Mouse (Mus musculus) cerebellum, postnatal 25 days (tissue): Measurements from ENCODE around the gene Paqr7.

Experiments used
- DNase-seq, 2 experiments: peaks; one replicate each; pipeline ENCODE4 v3.0.0; 2021; ENCODE audit warnings: mixed read lengths in 2 of 2

Paqr7 gene

GRCm38 (mm10) chr4:134503686-134504357, 7.3 kb downstream of the Paqr7 start:
- DNase-seq, result no peak

DNA sequence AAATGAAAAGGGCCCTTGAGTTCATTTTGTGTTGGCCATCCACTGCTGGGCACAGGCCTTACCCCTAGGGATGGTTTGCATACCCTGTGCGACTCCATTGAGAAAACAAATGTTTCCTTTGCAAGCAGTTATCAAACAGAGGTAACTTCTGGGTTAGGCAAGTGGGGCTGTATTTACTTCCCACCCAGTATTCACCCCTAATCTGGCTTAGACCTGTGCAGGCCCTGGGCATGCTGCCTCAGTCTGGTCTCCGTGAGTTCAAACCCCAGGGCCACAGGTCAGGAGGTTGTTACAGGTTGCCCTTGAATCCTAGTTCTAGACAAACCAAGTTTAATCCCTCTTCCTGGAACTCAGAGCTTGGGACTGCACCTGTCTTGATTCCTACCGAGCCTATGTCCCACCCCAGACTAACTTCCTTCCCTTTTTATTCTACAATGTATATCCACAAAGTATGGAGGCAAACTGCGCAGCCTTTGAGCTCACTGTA, 8.8 kb downstream of the Paqr7 start:
- DNase-seq, result no peak

GRCm38 (mm10) chr4:134505966-134506594, 9.6 kb downstream of the Paqr7 start:
- DNase-seq, result no peak

- DNase-seq, result no peak
Measured at GRCm38 (mm10) chr4:134506713-134507112, 10.2 kb downstream of the Paqr7 start.

GRCm38 (mm10) chr4:134510396-134510795, 13.9 kb downstream of the Paqr7 start:
- DNase-seq, result no peak

DNA sequence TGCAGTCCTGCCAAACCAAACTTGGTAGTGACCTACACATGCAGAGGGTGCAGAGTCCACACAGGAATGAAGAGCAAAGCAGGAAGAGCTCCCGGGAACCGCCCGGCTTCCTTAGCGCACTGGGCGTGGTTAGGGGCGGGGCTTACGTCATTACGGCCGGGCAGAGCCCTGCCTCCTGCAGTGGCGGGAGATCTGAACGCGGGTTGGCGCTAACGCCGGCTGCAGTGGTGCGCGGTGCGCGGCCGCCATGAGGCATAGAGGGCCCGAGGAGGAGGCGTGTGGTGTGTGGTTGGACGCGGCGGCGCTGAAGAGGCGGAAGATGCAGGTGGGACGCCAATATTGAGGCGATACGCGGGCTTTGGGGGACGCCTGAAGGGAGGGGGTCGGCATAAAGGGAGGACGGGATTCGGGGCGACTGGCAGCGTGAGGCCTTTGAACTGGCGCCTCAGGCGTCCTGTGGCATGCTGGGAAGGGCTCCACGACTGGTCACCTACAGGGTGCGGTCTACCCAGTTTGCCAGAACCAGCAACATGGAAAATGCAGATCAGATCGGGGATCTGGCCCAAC, 14.4 kb downstream of the Paqr7 start, which contains the start of gene Aunip:
TSS of gene Aunip (plus strand) at position 155 of the 567 bp plus-strand sequence.
- DNase-seq, result peak; percentile 85 to 96

DNA sequence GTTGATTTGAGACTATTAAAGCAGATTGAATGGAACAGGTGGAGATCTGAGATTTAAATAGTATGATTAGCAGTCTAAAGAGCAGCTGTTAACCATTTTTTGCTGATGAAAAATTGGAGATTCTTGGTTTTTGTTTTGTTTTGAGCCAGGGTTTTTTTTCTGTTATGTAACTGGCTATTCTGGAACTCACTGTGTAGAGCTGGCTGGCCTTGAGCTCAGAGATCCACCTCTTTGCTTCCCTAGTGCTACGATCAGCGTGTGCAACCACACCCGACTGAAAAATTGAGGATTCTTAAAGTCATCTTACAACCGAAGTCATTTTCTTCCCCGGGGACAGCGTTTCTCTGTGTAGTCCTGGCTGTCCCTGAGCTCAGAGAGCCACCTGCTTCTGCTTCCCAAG, 15.2 kb downstream of the Paqr7 start:
- DNase-seq, result no peak

DNA sequence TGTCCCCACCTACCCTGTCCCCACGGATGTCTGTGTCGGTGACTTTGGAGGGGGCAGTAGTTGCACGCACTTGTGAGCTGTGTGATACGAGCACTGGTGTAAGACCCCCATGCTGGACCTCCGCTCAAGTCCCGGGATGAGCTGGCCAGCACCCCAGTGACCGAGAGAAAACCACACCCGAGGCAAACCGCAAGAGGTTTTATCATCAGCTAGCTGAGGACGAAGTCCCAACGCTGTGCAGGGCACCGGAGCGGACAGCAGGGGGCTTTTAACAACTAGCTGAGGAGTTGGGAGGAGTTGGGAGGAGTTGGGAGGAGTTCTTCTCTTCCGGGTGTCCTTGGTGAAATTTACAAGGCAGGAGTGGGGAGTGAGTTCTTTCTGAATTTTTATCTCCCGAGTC, 16.3 kb downstream of the Paqr7 start:
- no peak for DNase-seq

DNA sequence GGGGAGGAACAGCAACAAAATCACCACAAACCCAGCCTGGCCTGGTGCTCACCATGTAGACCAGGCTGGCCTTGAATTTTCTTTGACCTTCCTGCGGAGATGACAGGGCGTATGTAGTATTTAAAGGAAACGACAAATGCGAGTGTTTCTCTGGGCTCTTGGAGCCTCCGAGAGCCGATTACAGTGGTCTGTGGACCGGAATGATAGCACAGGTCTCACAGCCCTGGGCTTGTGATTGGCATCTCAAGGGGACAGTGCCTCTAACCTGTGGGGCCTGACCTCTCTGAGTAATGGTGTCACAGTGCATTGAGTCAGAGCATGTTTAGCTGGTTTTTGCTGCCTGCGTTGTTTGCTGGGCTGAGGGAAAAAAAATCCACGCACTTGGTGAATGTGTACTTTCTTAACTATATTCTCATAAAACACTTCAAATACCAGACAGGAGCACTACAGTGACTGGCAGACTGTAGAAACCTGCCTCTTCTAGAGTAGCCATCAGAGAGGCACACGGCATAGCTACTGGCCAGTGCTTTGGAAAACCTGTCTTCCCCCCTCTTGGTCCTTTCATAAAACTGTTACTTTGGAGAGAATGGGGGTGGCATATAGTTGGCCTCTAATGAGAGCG, 17.9 kb downstream of the Paqr7 start:
- DNase-seq, result no peak

DNA sequence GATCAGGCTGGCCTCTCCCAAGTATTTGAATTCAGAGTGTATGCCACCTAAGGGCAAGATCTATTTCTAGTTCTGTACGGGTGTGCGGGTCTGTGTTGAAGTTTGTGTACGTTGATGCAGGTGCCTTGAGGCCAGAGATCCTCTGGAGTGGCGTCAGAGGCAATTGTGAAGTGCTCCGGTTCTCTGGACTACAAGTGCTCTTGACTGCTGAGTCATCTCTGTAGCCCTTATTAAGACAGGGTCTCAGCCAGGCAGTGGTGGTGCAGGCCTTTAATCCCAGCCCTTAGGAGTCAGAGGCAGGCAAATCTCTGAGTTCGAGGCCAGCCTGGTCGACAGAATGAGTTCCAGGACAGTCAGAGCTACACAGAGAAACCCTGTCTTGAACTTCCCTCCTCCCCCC, 19.1 kb downstream of the Paqr7 start:
- no peak for DNase-seq

- peak in 1 of 2 experiments; percentile 33 for DNase-seq
Measured at GRCm38 (mm10) chr4:134516981-134517380, 20.5 kb downstream of the Paqr7 start.

GRCm38 (mm10) chr4:134517719-134518118, 21.2 kb downstream of the Paqr7 start:
- DNase-seq, result no peak

DNA sequence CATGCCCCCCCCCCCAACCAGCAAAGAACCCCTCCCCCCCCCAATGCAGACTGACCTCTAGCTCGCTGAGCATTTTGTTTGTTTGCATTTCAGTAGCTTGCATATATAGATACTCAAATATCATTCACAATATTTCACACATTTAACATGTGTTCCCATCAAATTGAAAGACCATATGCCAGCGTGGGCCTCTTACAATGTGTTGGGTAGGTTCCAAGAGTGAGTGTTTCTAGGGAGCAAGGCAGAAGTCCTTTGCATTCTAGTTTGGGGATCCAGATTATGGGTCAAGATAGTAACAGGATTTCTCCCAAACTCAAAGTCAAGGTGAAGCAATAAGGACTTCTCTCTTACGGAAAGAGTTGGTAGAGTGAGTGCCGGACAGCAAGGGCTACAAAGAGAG, 22.0 kb downstream of the Paqr7 start:
- no peak for DNase-seq

DNA sequence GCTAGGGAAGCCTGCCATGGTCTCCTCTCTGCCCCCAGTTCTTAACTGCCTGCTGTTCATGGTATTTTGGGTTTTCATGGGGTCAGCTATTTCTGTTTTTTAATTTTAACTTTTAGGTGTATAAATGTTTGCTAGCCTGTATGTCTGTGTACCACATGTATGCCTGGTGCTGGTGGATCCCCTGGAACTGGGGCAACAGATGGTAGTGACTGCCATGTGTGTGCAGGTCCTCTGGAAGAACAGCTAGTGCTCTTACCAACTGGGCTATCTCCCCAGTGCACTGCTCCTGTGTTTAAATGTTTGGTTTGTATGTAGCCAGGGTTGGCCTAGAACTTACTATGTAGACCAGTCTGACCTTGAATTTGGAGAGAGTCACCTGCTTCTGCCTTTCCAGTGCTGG, 22.8 kb downstream of the Paqr7 start:
- no peak for DNase-seq

GRCm38 (mm10) chr4:134523447-134523846, 26.9 kb downstream of the Paqr7 start:
- DNase-seq, result no peak

DNA sequence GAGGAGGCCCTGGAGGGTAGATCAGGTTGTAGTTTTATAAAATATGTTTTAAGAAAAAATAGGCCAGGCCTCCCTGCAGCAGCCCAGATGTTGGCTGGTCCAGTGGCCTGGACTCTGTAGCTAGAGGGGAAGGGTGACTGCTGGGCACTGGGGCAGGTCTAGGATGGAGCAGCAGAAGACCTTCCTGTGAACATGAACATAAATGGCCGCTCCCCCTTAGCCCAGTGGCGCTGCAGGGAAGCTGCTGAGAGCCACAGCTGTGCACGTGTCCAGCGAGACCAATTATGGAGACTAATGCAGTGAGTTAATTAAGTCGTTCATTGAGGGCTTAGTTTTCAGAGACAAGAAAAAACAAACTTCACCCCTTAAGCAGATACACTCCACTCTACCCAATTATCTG, 29.3 kb downstream of the Paqr7 start:
- no peak for DNase-seq

DNA sequence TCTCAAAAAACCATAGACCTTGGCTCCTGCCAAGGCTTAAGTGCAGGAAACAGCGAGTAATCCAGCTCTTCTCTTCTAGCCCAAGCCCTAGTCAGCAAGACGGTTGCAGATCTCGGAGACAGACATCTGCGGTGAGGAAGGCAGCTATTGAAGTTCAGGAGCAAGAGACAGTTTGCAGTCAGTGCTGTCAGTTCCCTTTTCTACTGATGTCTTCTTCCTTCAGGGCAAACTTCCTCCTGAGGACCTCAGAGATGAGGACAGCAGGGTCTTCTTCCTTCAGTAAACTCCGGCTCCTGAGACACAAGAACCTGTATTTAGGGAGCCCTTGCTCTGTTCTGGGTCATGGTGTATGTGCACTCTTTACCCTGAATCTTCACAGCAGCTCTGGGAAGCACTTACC, 29.7 kb downstream of the Paqr7 start:
- DNase-seq, result no peak

DNA sequence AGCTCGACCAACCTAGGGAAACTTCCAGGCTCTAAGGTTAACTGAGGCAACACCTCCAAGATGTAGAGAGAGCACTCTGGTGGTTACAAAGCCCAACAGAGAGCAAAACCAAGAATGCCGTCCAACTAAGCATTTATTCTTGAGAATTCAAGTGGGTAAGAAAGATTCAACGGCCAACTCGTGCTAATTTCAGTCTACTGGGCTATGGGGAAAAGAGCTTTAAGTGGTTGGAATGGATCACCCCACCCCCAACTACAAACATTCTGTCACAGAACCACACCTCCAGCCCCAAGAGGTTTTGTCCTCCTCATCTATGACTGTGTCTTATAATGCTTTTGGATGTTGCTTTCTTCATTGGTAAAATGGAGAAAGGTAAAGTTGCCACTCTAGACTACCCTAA, 36.4 kb downstream of the Paqr7 start:
- no peak for DNase-seq

DNA sequence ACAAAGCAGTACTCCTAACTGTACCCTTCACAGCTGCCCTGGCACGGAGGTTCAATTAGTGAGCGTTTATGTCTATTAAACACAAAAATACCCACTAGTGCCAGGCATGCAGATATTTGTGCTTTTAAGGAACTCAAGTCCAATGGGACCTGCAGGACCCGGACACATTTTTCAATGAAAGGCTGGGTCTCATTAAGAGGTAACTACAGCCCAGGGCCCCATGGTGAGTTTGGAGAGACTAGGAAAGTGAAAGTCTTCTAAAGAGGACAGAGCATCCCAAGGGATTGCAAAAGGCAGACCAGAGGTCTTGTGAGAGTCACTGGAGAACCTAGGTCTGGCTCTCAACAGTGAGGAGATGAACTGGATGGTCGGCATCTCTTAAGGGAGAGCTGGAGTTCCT, 36.9 kb downstream of the Paqr7 start:
- DNase-seq, result no peak

DNA sequence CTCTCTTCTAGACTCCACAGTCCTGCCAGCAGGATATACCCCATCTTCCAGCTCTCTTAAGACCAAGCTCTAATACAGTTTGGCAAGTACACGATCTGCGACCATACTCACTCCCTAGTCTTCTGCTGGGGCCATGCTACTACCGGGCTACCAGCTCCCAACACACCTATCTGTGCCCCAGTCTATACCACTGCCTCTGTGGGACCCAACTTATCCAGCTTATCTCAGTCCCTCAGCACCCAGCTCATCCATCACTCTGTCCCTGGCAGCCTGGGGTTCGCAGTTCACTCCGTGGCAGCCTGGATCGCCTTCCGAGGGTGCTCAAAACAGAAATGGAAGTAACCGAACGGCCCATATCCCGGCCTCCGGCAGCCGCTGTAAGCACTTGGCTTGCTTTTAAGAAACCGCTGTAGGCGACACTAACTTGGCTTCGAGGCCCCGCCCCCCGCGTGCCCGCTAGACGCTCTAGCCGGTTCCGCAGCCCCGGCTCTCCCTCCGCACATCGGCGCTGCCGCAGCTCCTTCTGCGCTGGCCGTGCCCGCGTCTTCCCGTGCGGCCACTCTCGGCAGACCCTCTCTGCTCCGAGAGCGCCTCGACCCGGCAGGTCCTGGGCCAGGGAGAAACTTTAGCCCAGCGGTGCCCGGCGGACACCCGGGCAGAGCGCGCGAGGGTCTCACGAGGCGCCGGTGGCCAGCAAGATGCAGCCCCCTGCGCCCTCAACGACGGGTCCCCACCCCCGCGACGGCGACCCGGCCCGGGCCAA, 37.8 kb downstream of the Paqr7 start:
- DNase-seq, result peak; percentile 57 to 76

GRCm38 (mm10) chr4:134534932-134535786, 38.7 kb downstream of the Paqr7 start, which contains the start of gene Mtfr1l:
TSS of gene Mtfr1l (minus strand) at chr4:134535387.
- peak; percentile 95 to 97 for DNase-seq

DNA sequence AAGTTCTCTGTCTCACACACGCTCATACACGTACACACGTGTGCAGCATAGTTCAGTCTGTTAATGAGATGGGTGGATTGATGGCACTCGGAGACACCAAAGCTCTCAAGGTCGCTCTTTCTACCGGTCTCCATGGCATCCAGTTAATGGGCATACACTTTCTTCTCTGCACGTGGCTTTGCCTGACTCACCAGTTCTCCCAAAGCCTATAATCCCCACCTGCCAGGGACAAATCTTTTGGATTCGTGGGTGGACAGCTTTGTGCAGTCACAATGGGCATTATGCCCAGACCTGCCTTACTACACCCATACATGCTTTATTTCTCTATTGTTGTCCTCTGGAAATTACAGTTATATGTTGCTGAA, 39.3 kb downstream of the Paqr7 start:
- no peak for DNase-seq
